Mouse (Mus musculus) fibroblast of lung, adult 2 months (primary cell): ENCODE results near the gene Tbx6.

ENCODE experiments used
- DNase-seq: peaks from one replicate; pipeline ENCODE4 v3.0.0-alpha.2; 2011; ENCODE audit warnings: low read depth

The Tbx6 gene

GRCm38 (mm10) chr7:126794271-126794605 is 13.0 kb downstream of the Tbx6 start:
- no peak for DNase-seq

DNA sequence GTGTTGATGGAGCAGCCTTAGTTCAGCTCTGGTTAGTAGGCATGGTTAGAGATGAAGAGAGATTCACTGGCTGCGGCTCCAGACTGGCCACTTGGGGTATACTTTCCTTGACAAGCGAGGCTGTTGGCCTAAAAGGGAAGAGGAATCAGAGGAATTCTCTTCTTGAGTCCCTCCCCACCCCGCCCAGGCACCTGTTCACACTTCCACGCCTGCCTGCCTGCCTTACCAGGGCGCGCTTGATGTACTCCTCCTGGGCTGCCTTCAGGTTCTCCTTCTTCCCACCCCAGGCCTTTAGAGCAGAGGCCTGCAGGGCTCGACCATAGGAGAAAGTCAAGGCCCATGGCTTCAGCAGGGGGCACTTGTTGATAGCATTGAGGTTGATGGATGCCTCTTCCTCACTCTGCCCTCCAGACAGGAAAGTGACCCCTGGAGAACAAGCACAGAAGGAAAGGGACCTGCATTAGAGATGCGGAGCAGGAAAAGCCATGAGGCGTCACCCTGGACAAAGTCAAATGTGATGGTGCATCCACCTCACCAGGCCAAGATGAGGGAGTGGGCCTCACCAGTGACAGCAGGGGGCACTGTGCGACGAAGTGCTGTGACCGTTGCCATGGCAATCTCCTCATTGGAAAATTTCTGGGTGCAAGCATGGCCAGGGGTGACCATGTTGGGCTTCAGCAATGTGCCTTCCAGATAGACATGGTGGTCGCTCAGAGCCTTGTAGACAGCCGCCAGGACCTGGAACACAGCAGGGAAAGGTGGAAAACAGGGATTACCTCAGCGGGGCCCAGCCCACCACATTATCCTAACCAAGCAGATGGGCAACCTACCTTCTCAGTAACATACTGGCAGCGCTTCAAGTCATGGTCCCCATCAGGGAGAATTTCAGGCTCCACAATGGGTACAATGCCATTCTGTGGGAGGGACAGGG is 14.4 kb downstream of the Tbx6 start:
- no peak for DNase-seq

- DNase-seq, result no peak
Observed at GRCm38 (mm10) chr7:126796350-126796932, 15.2 kb downstream of the Tbx6 start.

GRCm38 (mm10) chr7:126797411-126798126 is 16.3 kb downstream of the Tbx6 start, which contains the start of gene Fam57b:
Fam57b (plus strand) TSS chr7:126797668.
- no peak for DNase-seq

- DNase-seq, result no peak
Observed at GRCm38 (mm10) chr7:126798127-126799049, 17.1 kb downstream of the Tbx6 start.

- peak; percentile 97 for DNase-seq
Observed at GRCm38 (mm10) chr7:126799050-126799467, 17.8 kb downstream of the Tbx6 start.

- peak; percentile 81 for DNase-seq
Observed at GRCm38 (mm10) chr7:126799468-126800268, 18.4 kb downstream of the Tbx6 start.

DNA sequence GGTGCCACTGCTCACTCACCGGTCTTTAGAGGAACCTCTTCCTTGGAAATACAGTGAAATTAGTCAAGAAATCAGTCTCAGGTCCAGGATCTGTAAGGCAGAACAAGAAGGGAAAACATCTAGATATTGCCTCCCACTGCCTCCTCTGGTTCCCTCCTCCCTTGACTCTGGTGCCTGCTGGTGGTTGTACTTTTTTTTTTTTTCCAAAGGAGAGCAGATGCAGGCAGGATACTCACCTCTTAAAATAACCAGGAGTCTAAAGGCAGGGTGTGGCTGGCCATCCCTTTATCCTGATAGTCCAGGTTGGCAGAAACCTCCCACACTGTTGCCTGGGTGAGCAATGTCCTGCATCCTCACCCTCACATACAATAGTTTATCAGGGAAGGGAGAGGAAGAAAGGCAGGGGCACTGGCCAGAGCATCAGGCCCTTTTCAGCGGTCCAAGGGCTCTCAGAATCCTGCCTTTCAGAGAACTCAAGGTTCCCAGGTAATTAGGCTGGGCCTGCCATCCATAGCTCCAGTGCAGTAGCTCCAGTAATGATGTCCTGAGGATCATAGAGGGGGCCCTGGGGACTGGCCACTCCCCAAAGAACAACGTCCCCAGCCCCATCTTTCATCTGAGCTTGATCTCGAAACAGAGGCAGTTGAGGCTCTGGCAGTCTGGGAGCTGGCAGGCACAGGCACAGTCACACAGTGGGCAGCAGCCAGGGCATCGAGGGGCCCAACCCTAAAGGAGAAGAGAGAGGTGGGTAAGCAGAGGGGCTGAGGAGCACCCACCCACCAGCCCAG is 19.2 kb downstream of the Tbx6 start:
- DNase-seq, result no peak

DNA sequence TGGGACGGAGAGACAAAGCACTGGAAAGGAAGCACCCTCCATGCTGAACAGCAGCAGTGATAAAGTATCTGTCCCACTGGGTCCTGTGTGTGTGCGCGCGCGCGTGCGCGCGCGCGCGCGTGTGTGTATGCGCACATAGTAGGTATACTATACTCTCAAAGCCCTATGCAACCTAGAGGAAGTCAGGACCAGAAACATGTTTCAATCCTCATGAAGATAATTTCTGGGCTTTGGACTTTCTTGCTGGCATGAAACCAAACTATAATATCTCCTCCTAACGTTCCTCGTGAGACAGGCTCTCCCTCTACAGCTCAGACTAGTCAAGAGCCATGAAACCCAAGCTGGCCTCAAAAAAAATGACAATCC is 19.8 kb downstream of the Tbx6 start:
- no peak for DNase-seq

DNA sequence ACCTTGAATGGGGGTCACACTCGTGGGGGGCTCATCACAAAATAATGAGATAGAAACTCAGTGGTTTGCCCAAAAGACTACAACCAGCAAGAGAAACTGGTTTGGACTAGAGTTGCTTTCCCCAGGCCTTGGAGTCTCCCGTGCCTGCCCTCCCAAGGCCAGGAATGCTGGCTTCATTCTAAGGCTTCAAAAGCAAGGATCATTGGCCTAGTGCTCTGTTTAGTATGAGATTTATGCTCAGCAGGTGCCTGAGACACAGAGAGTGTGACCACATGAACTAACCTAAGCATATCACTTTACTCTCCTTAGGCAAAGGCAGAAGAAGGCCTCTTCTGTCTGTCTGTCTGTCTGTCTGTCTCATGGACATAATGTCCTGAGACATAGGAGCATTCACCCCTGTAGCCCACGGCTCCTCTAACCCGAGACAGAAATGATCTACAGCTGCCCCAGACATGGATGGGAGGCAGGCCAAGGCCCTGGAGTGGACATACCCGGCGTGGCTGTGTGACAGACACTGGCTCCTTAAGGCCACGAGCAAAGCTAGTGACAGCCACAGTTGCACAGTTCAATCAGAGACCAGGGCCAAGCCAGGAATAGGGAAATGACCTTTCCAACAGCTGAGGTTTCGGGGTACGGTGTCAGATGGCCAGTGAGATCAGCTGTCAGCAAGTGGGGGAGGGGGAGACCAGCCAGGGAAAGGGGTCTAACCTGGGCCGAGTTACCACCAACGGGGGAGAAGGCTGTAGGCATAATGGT is 21.0 kb downstream of the Tbx6 start:
- DNase-seq, result no peak

- no peak for DNase-seq
Observed at GRCm38 (mm10) chr7:126803181-126803580, 21.9 kb downstream of the Tbx6 start.

GRCm38 (mm10) chr7:126803751-126804150 is 22.5 kb downstream of the Tbx6 start:
- no peak for DNase-seq

DNA sequence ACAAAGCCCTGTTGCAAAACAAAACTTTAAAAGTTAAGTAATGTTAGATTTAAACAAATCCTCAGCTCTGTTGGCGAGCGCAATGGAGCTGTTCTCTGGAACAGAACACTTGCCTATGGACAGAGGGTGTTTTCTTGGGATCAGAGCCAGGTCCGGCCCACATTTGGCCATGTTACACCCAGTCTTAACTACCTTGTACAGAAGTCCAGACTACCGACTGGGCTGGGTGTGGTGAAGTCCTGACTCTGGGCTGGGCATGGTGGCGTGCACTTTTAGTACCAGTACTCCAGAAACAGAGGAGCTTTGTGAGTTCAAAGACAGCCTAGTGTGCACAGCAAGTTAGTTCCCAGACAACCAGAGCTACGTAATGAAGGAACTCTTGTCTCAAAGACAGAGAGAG is 25.7 kb downstream of the Tbx6 start:
- DNase-seq, result no peak

- peak; percentile 72 for DNase-seq
Observed at GRCm38 (mm10) chr7:126807405-126807804, 26.1 kb downstream of the Tbx6 start.

- DNase-seq, result peak; percentile 75
Observed at GRCm38 (mm10) chr7:126808703-126809455, 27.6 kb downstream of the Tbx6 start.

DNA sequence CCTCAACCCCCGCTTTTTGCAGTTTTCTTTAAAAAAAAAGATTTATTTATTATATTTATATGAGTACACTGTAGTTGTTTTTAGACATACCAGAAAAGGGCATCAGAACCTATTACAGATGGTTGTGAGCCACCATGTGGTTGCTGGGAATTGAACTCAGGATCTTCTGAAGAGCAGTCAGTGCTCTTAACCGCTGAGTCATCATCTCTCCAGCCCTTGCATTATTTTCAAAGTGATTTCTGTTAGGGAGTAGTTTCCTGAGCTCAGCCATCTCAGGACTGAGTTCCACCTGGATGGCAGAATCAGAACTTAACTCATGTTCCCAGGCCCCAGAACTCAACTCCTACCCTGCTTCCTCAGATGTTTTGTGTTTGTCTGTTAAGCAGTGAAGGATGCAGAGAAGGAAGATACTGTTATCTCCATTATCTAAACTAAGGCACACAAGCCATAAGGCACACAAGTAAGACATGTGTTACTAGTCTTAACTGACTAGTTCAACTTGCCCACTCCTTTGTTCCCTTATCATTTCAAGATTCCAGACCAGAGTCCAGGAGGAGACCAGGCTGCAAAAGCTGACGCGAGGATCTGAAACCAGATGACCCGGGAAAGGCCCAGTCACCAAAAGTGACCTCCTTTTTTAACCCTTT is 28.6 kb downstream of the Tbx6 start:
- DNase-seq, result no peak

DNA sequence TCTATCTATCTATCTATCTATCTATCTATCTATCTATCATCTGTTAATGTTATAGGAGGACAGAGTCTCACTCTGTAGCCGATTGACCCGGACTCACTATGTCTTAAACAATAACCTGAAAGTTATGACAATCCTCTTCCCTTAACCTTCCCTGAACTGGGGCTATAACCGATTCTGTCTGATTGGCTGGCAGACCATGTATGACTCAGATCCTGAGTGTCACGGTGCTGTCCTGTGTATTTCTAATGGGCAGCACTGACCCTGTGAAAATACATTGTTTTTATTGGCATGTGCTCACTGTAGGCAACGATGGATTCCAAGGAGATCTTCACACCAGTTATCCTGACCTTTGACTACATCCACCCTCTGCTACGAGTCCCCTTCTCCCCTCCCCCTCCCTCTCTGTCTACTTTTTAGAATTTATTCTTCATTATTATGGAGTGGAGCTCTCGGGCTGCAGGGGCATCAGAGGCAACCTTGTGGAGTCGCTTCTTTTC is 34.5 kb downstream of the Tbx6 start:
- DNase-seq, result no peak

GRCm38 (mm10) chr7:126816494-126816893 is 35.2 kb downstream of the Tbx6 start:
- DNase-seq, result no peak
